Mouse (Mus musculus): ENCODE measurements around the gene Actl6a.

DNA sequence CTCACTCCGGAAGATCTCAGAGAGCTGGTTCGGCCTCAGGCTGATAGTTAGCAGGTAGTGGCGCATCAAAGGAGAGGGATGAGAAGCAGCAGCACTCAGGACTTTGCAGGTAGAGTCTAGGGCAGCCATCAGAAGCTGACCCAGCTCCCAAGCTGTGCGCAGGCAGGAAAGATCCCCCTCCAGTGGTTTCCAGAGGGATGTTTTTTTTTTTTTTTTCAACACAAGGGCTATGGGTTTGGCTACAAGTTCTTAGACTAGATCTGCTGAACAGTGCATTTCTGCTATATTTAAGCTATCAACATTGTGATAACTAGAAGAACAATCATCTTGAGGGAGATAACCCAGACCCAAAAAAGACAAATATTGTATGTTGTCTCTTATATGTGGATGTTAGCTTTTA lies 18.9 kb upstream of the Actl6a start:
- TF ChIP-seq TAL1 (IDR thresholded peaks at IDR 0.05; ENCODE audit: low read length) (no peak), GATA1 (IDR thresholded peaks at IDR 0.05; ENCODE audit: low read length) (no peak)

All from erythroblast, embryonic 14.5 days (primary cell).